Mouse (Mus musculus) mouse trophoblast stem cell (cell line): ENCODE data around the gene Bcat2.

Source experiments
- in situ Hi-C, 2 experiments: fragments of 300-500 bp; cut with MseI, MboI; formaldehyde crosslinking; loops; 2 replicates in 1 of 2; 3 replicates in 1 of 2; pipeline ENCODE4 v1.15.1; 2025

Gene Bcat2

GRCm38 (mm10) chr7:45550821-45551511 lies 19.0 kb upstream of the Bcat2 start:
- in situ Hi-C loops: no loop called here

- in situ Hi-C loops: no loop called here
Measured at GRCm38 (mm10) chr7:45551512-45551883, 18.5 kb upstream of the Bcat2 start.

DNA sequence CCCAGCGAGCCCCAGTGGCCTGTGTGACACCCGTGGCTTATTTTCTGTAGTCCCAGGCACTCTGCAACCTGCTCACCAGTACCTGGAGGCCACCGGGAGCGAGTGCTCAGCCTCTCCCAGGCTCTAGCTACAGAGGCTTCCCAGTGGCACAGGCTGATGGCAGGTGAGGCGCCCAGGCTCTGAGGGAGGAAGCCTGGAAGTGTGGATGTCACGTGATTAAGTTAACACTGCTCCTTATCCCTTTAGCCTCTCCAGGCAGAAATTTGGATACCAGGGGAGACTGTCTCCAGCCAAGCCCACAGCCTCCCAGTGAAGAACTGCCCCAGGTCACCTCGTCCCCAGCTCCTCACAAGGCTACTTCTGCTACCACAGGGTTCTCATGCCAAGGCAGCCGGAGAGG lies 16.4 kb upstream of the Bcat2 start:
- in situ Hi-C loops: no loop called here

DNA sequence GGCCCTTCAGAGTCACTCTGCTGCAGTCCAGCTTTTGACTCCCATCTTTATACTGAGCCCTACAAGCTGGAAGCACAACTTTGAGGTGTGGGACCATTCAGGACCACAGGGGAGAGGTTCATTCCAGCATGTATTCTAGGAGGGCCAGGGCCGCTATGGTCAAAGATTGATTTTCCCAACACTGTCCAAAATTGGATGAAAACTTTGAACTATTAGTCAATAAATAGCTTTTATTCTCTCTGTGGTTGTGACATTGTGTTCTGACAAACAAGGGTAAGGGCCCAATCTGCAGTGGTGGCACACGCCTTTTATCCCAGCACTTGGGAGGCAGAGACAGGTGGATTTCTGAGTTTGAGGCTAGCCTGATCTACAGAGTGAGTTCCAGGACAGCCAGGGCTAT lies 16.0 kb upstream of the Bcat2 start:
- in situ Hi-C loops: no loop called here

- in situ Hi-C loops: no loop called here
Measured at GRCm38 (mm10) chr7:45554744-45555143, 15.2 kb upstream of the Bcat2 start, which contains the start of gene Hsd17b14. TSS of gene Hsd17b14 (plus strand) at chr7:45554893.

GRCm38 (mm10) chr7:45555787-45556186 lies 14.2 kb upstream of the Bcat2 start:
- in situ Hi-C loops: no loop called here

- in situ Hi-C loops: no loop called here
Measured at GRCm38 (mm10) chr7:45558907-45559306, 11.0 kb upstream of the Bcat2 start.

DNA sequence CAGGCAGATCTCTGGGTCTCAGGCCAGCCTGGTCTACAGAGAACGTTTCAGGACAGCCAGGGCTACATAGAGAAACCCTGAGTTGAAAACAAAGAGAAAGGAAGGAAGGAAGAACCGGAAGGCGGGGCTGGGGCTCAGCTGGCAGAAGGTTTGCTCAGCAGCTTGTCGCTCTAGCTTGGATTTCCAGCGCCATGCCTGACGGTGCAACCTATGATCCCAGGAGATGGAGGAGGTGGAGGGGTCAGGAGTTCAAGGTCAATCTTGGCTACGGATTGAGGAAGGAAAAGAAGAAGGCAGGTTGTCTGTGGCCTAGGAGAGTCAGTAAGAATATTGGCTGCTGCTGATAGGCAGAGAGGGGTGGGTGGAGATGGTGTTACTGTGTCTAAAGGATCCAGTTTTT lies 9.7 kb upstream of the Bcat2 start:
- in situ Hi-C loops: loop anchor here in 1 of 2 experiments (10.0 kb wide), 1 partner anchor 85 kb away; no protein-coding TSS in a partner anchor

- in situ Hi-C loops: loop anchor here in 1 of 2 experiments (10.0 kb wide), 1 partner anchor 86 kb away; no protein-coding TSS in a partner anchor
Measured at GRCm38 (mm10) chr7:45560843-45561623, 8.9 kb upstream of the Bcat2 start.

DNA sequence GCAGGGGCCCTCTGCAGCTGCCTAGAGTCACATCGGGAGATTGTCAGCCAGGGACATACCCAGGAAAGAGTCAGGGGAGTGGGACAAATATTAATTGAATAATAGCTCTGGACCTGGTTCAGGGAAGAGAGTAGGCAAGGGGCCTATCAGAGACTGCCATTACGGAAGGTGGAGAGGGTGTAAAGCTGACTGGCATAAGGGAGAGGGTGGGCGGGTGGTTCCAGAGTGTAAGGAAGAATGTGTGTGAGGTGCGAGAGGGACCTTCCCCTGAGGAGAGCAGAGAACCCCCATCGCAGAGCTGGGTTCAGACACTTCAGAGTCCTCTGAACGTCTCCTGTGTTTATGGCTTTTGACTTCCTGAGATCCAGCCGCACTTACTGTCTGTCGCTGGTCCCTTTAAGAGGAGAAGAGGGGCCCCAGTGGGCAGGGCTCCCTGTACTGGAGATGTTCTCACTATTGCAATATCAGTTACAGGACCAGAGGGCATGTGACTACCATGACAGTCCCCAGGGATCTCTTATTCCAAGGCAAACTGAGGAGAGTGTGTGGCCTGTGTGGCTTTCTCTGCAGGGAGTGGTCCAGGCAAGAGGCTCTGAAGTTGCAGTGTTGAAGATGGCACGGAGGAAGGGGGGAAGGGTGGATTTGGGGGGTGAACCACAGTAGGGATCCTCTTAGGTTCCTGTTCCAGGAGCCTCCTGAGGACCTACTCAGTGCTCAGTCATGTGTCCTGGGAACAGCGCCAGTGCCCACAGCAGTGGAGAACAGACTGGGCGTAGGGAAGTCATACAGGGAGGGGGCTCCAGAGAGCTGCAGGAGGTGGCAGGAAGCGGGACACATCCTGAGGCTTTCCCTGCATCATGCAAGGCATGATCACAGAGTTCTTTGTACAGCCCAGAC lies 8.1 kb upstream of the Bcat2 start:
- in situ Hi-C loops: loop anchor here in 1 of 2 experiments (10.0 kb wide), 1 partner anchor 87 kb away; no protein-coding TSS in a partner anchor

- in situ Hi-C loops: loop anchor here in 1 of 2 experiments (10.0 kb wide), 1 partner anchor 90 kb away; no protein-coding TSS in a partner anchor
Measured at GRCm38 (mm10) chr7:45564811-45565210, 5.1 kb upstream of the Bcat2 start.

- in situ Hi-C loops: loop anchor here in 1 of 2 experiments (10.0 kb wide), 1 partner anchor 91 kb away; no protein-coding TSS in a partner anchor
Measured at GRCm38 (mm10) chr7:45565446-45565845, 4.5 kb upstream of the Bcat2 start.

- in situ Hi-C loops: loop anchor here in 1 of 2 experiments (10.0 kb wide), 1 partner anchor 92 kb away; no protein-coding TSS in a partner anchor
Measured at GRCm38 (mm10) chr7:45567112-45567779, 2.7 kb upstream of the Bcat2 start.

DNA sequence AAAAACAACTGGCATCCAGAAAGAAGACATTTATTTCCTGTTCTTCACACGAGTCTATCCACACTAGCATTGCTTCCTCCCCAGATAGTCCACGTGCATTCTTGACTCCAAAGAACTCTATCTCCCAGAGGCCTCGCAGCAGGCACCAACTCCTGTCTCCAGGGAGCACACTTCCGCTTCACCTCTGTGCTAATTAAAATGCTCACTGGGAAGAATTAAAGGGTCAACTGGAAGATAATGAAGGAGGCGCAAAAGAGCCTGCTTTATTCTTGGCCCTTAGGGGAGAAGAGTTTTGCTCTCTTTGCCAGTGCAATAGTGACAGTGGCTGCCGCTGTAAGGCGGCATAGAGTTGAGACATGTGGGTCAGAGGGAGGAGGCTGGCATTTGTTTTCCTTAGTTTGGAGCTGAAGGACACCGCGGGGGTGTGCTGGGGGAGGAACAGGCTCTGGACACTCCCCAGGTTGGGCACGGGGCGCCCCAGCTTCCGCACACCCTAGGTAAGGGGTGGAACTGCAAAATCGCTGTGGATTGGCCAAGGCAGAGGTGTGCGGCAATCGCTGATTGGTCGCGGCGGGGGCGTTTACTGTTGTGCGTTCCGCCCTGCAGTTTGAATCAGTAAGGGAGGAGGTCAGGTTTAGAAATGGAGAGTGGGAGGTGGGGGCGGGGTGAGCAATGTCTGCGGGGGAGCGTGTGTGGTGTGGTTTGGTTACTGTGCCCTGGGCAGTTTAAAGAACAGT lies 2.0 kb upstream of the Bcat2 start:
- in situ Hi-C loops: loop anchor here in 1 of 2 experiments (10.0 kb wide), 1 partner anchor 93 kb away; no protein-coding TSS in a partner anchor

- in situ Hi-C loops: loop anchor here in 1 of 2 experiments (10.0 kb wide), 1 partner anchor 94 kb away; no protein-coding TSS in a partner anchor
Measured at GRCm38 (mm10) chr7:45568601-45569473, 1.1 kb upstream of the Bcat2 start.

DNA sequence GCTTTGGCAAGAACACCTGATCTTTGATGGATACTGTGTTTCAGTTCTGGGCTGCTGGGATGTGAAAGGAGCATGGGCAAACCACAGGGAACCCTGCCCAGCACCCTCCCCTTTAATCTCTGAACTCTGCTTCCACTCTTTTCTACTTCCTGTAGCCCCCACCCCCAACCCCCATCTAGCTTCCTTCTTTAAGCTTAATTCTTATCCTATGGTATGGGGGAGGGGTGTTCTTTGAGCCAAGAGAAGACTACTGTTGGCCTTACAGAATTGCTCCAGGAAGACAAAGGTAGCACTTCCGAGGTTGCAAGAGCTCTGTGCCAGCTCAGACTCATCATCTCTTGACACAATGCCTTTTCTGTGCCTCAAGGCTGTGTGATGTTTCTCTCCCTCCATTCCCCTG lies 2.0 kb downstream of the Bcat2 start:
- in situ Hi-C loops: no loop called here

- in situ Hi-C loops: no loop called here
Measured at GRCm38 (mm10) chr7:45573954-45574353, 4.0 kb downstream of the Bcat2 start.

DNA sequence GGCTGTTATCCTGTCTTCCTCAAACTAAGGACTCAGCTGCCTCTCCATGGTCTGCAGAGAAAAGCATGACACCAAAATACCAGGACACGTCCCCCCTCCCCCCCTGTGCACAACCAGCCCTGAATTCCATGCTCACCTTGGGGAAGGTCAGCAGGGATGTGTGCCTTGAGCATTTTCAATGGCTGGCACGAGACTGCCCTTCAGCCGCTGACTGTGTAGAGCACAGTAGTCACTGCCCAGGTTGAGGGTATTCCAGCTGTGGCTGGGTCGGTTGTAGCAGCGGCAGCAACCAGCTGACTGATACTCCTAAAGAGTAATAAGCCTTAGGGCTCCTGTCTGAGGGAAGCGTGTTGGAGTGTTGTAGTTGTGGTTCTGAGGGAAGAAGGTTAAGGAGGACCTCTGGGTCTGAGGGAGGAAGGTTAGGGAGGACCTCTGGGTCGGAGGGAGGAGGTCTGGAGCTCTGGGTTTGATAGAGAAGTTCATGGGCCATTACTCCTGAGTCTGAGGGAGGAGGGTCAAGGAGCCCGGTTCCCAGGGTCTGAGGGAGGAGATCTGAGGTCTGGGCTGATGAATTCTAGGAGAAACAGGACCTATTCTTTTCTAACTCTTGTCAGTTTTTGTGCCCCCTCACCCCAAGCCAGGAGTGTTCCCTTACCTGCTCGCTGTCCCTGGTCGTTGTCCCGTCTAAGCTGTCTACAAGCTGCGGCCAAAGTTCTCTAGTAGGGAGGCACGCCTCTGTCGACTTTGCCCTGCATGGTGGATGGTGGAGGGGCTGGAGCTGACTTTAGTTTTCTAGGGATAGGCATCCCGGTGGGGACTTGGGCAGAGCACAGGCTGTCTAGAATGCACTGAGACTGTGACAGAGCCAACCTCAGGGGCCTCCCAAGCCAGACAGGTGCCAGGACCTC lies 4.8 kb downstream of the Bcat2 start:
- in situ Hi-C loops: no loop called here
